Mouse (Mus musculus) limb, embryonic 14.5 days (tissue): Measurements from ENCODE around the gene 1600014C23Rik. TPM values are rescaled to one million over a fixed set of nuclear protein-coding genes. Genes with fewer than 3 reads are reported as not detected.

Experiments
- ATAC-seq: fragments of 200-750 bp; cut with Nextera tagmentation; 2 replicates; pipeline ENCODE4 v1.8.0; 2017; ENCODE audit warnings: low read depth, moderate number of reproducible peaks, moderate TSS enrichment; ENCODE audit not compliant: low FRiP score
- DNase-seq: peaks from one replicate; pipeline ENCODE4 v3.0.0-alpha.2; 2015; ENCODE audit warnings: low spot score
- H3K27ac ChIP-seq: fragments of 300-500 bp; sonication (generic); replicated peaks from 2 replicates; pipeline ENCODE4 v1.5.1; 2014; ENCODE audit warnings: low read depth, mild to moderate bottlenecking, low read length, moderate library complexity, mixed read lengths
- H3K27me3 ChIP-seq: fragments of 300-500 bp; sonication (generic); 2 replicates; pipeline ENCODE4 v1.6.1; 2014; ENCODE audit warnings: low read length, mixed read lengths; ENCODE audit not compliant: control insufficient read depth, insufficient read depth
- H3K36me3 ChIP-seq: fragments of 300-500 bp; sonication (generic); 2 replicates; pipeline ENCODE4 v1.6.1; 2014; ENCODE audit warnings: mild to moderate bottlenecking, low read length, moderate library complexity, mixed read lengths; ENCODE audit not compliant: control insufficient read depth, insufficient read depth
- H3K4me1 ChIP-seq: fragments of 300-500 bp; sonication (generic); 2 replicates; pipeline ENCODE4 v1.6.1; 2014; ENCODE audit warnings: antibody characterized with exemption, low read length, mixed read lengths; ENCODE audit not compliant: control insufficient read depth, insufficient read depth
- H3K4me2 ChIP-seq: fragments of 300-500 bp; sonication (generic); replicated peaks from 2 replicates; pipeline ENCODE4 v1.6.1; 2014; ENCODE audit warnings: low read depth, mild to moderate bottlenecking, low read length, moderate library complexity; ENCODE audit not compliant: severe bottlenecking
- H3K4me3 ChIP-seq: fragments of 300-500 bp; sonication (generic); replicated peaks from 2 replicates; pipeline ENCODE4 v1.5.1; 2014; ENCODE audit warnings: low read length
- H3K9ac ChIP-seq: fragments of 300-500 bp; sonication (generic); 2 replicates; pipeline ENCODE4 v1.6.1; 2014; ENCODE audit warnings: mild to moderate bottlenecking, low read depth, low read length, moderate library complexity; ENCODE audit not compliant: severe bottlenecking
- H3K9me3 ChIP-seq: fragments of 300-500 bp; sonication (generic); 2 replicates; pipeline ENCODE4 v1.6.1; 2016; ENCODE audit warnings: low read length; ENCODE audit not compliant: control insufficient read depth
- POLR2A ChIP-seq: fragments of 200-500 bp; IDR thresholded peaks from 2 replicates; pipeline ENCODE4 v1.8.0; 2012; ENCODE audit warnings: inconsistent platforms, mild to moderate bottlenecking, moderate library complexity, borderline replicate concordance; ENCODE audit not compliant: insufficient read depth, insufficient read length; ENCODE audit errors: extremely low read depth
- WGBS: fragments of 180-500 bp; shearing (Covaris S2); extraction: QIAGEN DNeasy Blood & Tissue Kit; methylation state at CpG from one replicate; pipeline ENCODE4 v1.1.7; 2014; 5-methylcytosine and 5-hydroxymethylcytosine counted together
- polyA plus RNA-seq, 2 experiments: library from polyadenylated mRNA; depleted of rRNA in 1 of 2; stranded (reverse) in 1 of 2; unstranded in 1 of 2; fragments of >200 nt; fragmentation: Nextera tagmentation in 1 of 2; extraction: Ambion mirVana in 1 of 2; gene quantifications; 2 replicates each; pipeline versions ENCODE4 v1.2.1 to v1.2.3; 2012 to 2014

1600014C23Rik gene
- polyA plus RNA-seq, 2 experiments = 0.15 TPM; not detected in 1

DNA sequence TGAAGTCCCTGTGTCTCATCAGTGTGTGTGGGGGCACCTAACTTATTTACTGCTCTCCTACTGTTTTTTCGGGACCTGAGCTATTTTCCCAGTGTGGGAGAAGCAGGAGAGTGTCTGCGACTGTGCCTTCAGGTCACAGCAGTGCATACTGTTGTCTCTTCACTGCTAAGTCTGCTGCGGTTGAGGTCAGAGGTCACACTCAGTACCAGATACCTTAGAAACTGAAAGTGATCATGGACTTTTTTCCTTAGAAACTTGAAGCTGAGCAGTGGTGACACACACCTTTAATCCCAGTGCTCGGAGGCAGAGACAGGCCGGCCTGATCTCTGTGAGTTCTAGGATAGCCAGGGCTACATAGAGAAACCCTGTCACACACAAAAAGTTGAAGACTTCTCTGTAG lies 41.5 kb downstream of the 1600014C23Rik start:
- ATAC-seq = no peak

DNA sequence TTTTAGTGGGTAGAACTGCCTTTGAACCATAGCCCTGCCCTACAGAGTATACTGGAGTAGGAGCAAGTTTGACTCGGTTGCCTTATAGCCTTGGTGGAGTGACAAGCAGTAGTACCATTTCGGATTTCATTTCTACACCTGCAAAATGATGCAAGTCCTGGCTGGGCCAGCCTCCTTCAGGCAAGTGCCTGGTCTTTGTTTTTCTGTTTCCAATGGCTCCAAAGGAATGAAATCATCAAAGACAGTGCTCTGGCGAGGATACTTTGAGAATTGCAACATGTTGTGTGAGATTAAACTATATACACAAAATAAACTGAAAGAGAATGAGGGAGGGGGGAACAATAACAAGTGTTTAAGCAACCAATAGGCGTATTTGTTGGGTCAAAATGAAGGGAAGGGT lies 43.6 kb downstream of the 1600014C23Rik start:
- H3K27ac ChIP-seq = no peak overlapping the region
- ATAC-seq (no peak), DNase-seq (no peak)
- peaks cover 10% of the 10 kb centered on the region for H3K4me1 ChIP-seq
- H3K9ac ChIP-seq = no peak overlapping the region
- no peaks in the 10 kb centered on the region for H3K9me3 ChIP-seq
- 91% methylated on average over 4 of the region's 4 CpGs for WGBS
- TF ChIP-seq POLR2A = no peak
- no peaks in the 10 kb centered on the region for H3K36me3 ChIP-seq
- no peak overlapping the region for H3K4me2 ChIP-seq
- no peaks in the 10 kb centered on the region for H3K27me3 ChIP-seq
- no peak overlapping the region for H3K4me3 ChIP-seq

More for the DNA sequence above, 41.5 kb downstream of the 1600014C23Rik start:
- Histone ChIP-seq H3K9me3 (no peaks in the 10 kb centered on the region), H3K4me1 (peaks cover 6% of the 10 kb centered on the region), H3K9ac (no peak overlapping the region), H3K4me3 (no peak overlapping the region), H3K36me3 (peaks cover 13% of the 10 kb centered on the region), H3K4me2 (no peak overlapping the region), H3K27me3 (no peaks in the 10 kb centered on the region), H3K27ac (no peak overlapping the region)
- TF ChIP-seq POLR2A = no peak
- DNase-seq = no peak
- 72% methylated on average over 5 of the region's 5 CpGs for WGBS

DNA sequence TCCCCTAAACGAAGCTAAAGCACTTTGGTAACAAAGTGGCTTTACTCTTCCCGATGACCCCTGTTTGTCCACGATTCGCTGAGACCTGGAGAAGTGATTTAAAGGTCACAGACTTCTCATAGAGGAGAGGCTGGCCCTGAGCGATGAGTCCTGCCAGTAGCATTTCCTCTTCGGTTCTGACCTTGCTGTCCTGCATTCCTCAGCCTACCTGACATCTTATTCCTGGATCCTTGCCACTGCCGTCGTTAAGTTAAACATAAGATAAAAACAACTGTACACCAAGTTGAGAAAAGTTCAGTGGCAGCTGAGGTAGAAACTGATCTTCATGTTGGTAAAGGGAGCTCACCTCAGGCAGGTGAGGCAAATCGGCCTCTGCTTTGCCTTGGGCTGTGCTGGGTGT lies 44.5 kb downstream of the 1600014C23Rik start:
- 86% methylated on average over 9 of the region's 9 CpGs for whole genome bisulfite sequencing

DNA sequence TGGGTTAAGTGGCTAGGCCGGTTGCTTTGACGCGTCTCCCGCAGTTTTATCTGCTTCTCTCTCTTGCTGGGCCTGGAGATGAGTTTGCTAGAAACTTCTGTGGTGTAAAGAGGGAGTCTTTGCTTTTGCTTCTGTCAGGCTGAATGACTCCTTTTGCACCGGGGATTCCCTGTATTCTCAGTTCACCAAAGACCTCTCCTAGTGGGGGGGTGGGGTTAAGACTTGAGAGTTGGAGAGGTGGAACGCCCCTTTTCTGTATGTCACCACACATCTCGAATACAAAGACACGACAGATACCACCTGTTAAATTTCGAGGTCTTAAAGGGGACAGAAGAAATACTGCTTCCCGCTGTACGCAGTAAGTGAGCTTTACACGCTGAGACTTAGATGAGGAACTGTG lies 46.9 kb downstream of the 1600014C23Rik start, which contains the start of gene Tmem63b:
Tmem63b (minus strand) TSS at position 190 of the 400 bp plus-strand sequence.
- 8% methylated on average over 12 of the region's 12 CpGs for WGBS
- peak within 1 kb of the TSS; percentile 69 for H3K4me3 ChIP-seq
- no peak for ATAC-seq
- peak within 1 kb of the TSS; percentile 91 for H3K9ac ChIP-seq
- DNase-seq = no peak
- H3K27me3 ChIP-seq = no peaks in the 10 kb centered on the region
- peak within 1 kb of the TSS; percentile 78 for H3K4me2 ChIP-seq
- H3K4me1 ChIP-seq = peaks cover 18% of the 10 kb centered on the region
- H3K36me3 ChIP-seq = no peaks in the 10 kb centered on the region
- peak within 1 kb of the TSS; percentile 77 for H3K27ac ChIP-seq
- TF ChIP-seq POLR2A = no peak
- no peaks in the 10 kb centered on the region for H3K9me3 ChIP-seq

More for the DNA sequence above, 44.5 kb downstream of the 1600014C23Rik start:
- Histone ChIP-seq H3K36me3 (no peaks in the 10 kb centered on the region), H3K4me2 (no peak overlapping the region), H3K4me3 (no peak overlapping the region), H3K4me1 (peaks cover 17% of the 10 kb centered on the region), H3K9me3 (no peaks in the 10 kb centered on the region), H3K27me3 (no peaks in the 10 kb centered on the region), H3K9ac (no peak overlapping the region), H3K27ac (no peak overlapping the region)
- DNase-seq (no peak), ATAC-seq (no peak)
- TF ChIP-seq POLR2A = no peak

DNA sequence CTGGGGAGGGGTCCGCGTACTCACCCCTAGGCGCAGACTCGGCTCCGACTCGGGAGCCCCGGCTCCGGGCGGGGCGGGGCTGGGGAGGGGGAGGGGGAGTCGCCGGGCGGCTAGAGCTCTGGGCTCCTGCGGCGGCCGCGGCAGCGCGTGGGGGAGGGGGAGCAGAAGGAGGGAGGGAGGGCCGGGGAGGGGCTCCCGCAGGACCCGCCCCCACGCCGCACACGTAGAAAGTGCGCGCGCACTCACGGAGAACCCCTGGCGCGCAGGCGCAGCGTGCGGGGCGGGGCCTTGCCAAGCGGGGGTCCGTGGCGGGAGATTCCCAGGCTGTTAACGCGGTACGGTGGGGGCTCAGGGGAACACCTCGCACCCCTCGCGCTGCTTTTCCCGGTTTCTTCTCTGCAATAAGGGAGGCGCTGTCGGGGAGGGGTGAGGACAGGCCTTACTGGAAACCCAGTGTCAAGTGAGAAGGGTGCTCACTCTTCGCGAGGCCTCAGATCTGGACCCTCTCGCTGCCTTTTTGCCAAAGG lies 47.5 kb downstream of the 1600014C23Rik start, which contains the start of gene Mrpl14:
Mrpl14 (plus strand) TSS at position 230 of the 527 bp plus-strand sequence.
- Histone ChIP-seq H3K4me1 (peaks cover 18% of the 10 kb centered on the region), H3K27ac (peak within 1 kb of the TSS; percentile 77), H3K9ac (peak within 1 kb of the TSS; percentile 91), H3K27me3 (no peaks in the 10 kb centered on the region), H3K9me3 (no peaks in the 10 kb centered on the region), H3K4me3 (peak within 1 kb of the TSS; percentile 69), H3K4me2 (peak within 1 kb of the TSS; percentile 78), H3K36me3 (no peaks in the 10 kb centered on the region)
- DNase-seq = peak; percentile 89
- peak; percentile 90 for ATAC-seq
- WGBS = 0% methylated on average over 26 of the region's 50 CpGs
- TF ChIP-seq POLR2A = peak; percentile 68; the same call in 1 of the 2 replicates
